Mouse (Mus musculus) gonadal fat pad, adult 2 months (tissue): Measurements from ENCODE around the gene Zfp628. TPM values are rescaled to one million over a fixed set of nuclear protein-coding genes. Genes with fewer than 3 reads are reported as not detected.
"Not testable (repeated sequence)": the region's sequence is repeated elsewhere in the genome, so short reads cannot be mapped to it uniquely, and the experiment has no call there.

Source experiments
- DNase-seq: peaks from one replicate; pipeline ENCODE4 v3.0.0-alpha.2; 2012; ENCODE audit warnings: low read depth
- polyA plus RNA-seq: library from polyadenylated mRNA; depleted of rRNA; stranded (reverse); fragments of >200 nt; gene quantifications from 2 replicates; pipeline ENCODE4 v1.2.3, GENCODE M21; 2012; rRNA removed

Zfp628 gene
- polyA plus RNA-seq: 6.9 and 10.2 TPM in 2 replicates

GRCm38 (mm10) chr7:4915007-4915665, at the start of gene Zfp628:
Zfp628 (plus strand) TSS chr7:4915217.
- DNase-seq: peak; percentile 52

GRCm38 (mm10) chr7:4865579-4866493, 49.2 kb upstream of the Zfp628 start:
- DNase-seq: peak; percentile 98

- DNase-seq: no peak
Observed at GRCm38 (mm10) chr7:4866631-4867180, 48.3 kb upstream of the Zfp628 start.

- DNase-seq: no peak
Observed at GRCm38 (mm10) chr7:4870133-4870532, 44.9 kb upstream of the Zfp628 start, which contains the start of gene Isoc2b. Isoc2b (minus strand) TSS chr7:4870258.

- no peak for DNase-seq
Observed at GRCm38 (mm10) chr7:4876753-4877221, 38.2 kb upstream of the Zfp628 start, which contains the start of gene Isoc2a. Isoc2a (plus strand) TSS chr7:4877153.

GRCm38 (mm10) chr7:4877226-4877625, 37.8 kb upstream of the Zfp628 start:
- DNase-seq: no peak

GRCm38 (mm10) chr7:4878186-4878585, 36.8 kb upstream of the Zfp628 start:
- no peak for DNase-seq

- not testable (repeated sequence) for DNase-seq
Observed at GRCm38 (mm10) chr7:4879036-4879435, 36.0 kb upstream of the Zfp628 start.

GRCm38 (mm10) chr7:4886680-4887079, 28.3 kb upstream of the Zfp628 start:
- no peak for DNase-seq

- no peak for DNase-seq
Observed at GRCm38 (mm10) chr7:4895186-4895585, 19.8 kb upstream of the Zfp628 start.

- DNase-seq: no peak
Observed at GRCm38 (mm10) chr7:4898851-4899648, 16.0 kb upstream of the Zfp628 start.

GRCm38 (mm10) chr7:4899649-4900522, 15.1 kb upstream of the Zfp628 start:
- no peak for DNase-seq

GRCm38 (mm10) chr7:4900523-4900851, 14.5 kb upstream of the Zfp628 start:
- no peak for DNase-seq

- no peak for DNase-seq
Observed at GRCm38 (mm10) chr7:4901171-4901570, 13.8 kb upstream of the Zfp628 start.

GRCm38 (mm10) chr7:4902404-4902803, 12.6 kb upstream of the Zfp628 start:
- no peak for DNase-seq

- DNase-seq: no peak
Observed at GRCm38 (mm10) chr7:4906466-4906950, 8.5 kb upstream of the Zfp628 start, which contains the start of gene Gm36210. Gm36210 (minus strand) TSS chr7:4906516.

- DNase-seq: no peak
Observed at GRCm38 (mm10) chr7:4911561-4911960, 3.5 kb upstream of the Zfp628 start.

- no peak for DNase-seq
Observed at GRCm38 (mm10) chr7:4912248-4912647, 2.8 kb upstream of the Zfp628 start.

- DNase-seq: no peak
Observed at GRCm38 (mm10) chr7:4915669-4916416, 826 bp downstream of the Zfp628 start.

- DNase-seq: no peak
Observed at GRCm38 (mm10) chr7:4917494-4917893, 2.5 kb downstream of the Zfp628 start.
